Mouse (Mus musculus) thymus, adult 2 months (tissue): ENCODE data around the gene Necap1.

Source experiments
- CTCF ChIP-seq: fragments of 200-500 bp; IDR thresholded peaks from 2 replicates; pipeline ENCODE4 v1.5.1; 2012; ENCODE audit warnings: mild to moderate bottlenecking, control low read depth, low read length, moderate library complexity, borderline replicate concordance; ENCODE audit not compliant: control insufficient read depth, poor library complexity, insufficient read depth; ENCODE audit errors: extremely low read depth
- POLR2A ChIP-seq: fragments of 200-500 bp; IDR thresholded peaks from 2 replicates; pipeline ENCODE4 v1.6.1; 2012; ENCODE audit warnings: mild to moderate bottlenecking, low read length, control low read depth, moderate library complexity; ENCODE audit not compliant: control insufficient read depth, poor library complexity, insufficient read depth; ENCODE audit errors: extremely low read depth

DNA sequence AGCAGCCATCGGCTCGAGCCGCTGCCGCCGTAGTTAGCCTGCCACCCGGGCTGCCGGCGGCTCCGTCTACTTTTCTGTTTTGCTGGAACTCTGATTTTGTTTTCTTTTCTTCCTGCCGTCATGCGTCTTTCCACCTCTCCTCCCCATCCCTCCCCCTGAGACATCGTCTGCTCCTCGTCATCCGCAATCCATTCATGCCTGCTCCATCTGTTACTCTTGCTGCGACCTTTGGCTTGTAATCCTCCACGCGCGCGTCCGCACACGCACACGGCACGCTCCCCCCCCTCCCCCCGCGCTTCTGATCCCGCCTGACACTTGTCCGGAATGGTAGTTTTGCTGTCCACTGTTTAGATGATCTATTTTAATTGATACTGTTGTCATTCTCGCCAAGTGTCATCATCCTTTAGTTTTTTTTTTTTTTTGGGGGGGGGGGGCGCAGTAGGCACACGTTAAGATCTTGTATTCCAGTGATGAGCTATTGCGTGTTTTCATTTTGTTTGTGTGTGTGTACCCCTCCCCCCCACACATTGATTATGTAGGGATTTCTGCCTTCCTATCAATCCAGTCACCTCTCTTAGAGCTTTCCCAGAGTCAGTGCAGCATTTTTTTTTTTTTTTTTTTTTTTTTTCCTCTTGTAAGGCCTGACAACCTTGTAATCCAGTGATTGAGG lies 581 bp downstream of the Necap1 start:
- TF ChIP-seq CTCF (no peak), POLR2A (no peak)
